ENCODE assay signal across 8 mouse cellular contexts in the genomic region with DNA sequence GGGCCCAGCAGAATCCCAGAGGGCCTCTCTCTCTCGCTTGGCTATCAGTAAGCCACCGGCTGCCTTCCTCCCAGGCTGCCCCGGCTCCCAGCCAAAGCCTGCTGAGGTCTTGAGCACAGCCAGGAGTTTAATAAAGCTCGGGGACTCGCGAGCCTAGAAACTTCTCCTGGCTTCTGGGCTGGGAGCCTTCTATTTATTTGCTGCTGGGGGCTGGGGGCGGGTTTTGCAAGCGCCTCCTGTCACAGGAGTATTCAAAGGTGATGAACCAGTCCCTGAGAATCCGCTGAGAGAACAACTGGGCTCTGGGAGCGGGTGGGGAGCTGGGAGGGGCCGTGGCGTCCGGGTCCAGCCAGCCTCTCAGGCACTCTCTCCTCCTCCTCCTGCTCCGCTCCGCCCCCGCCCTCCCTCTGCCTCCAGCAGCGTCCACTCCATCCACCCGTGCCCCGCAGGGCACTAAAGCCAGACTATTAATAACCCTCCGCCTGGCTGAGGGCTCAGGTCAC. TPM values are rescaled to one million over a fixed set of nuclear protein-coding genes. Genes with fewer than 3 reads are reported as not detected.
DNase-seq lines count a peak whose midpoint lies in the region; ATAC-seq and TF ChIP-seq lines count a peak whose summit lies in the region.

A gene (minus strand): TSS at position 166 of the 503 bp plus-strand sequence.

- H3K36me3 ChIP-seq in intestine, embryonic 14.5 days (ENCODE audit: control insufficient read depth, insufficient read depth, low read length), result no peaks in the 10 kb centered on the region
- no peaks in the 10 kb centered on the region for H3K36me3 ChIP-seq in limb, embryonic 12.5 days
- no peaks in the 10 kb centered on the region for H3K36me3 ChIP-seq in midbrain, embryonic 15.5 days (replicated peaks)

- intact Hi-C loops in left cerebral cortex, adult 2 months (cut with DNase I), result no loop called here

- peak; percentile 29 to 33 for DNase-seq in left cerebral cortex, adult 2 months (ENCODE audit: extremely low spot score in 1 of 2, low spot score in 2 of 2)
- no peak for DNase-seq in left cerebral cortex, adult 11 months (ENCODE audit: low spot score)
- DNase-seq in cerebellum, postnatal 4 days (ENCODE audit: low spot score in 2 of 2), result peak; percentile 53 to 70
- DNase-seq in gastrocnemius, postnatal 25 days, result peak; percentile 95
- DNase-seq in intestine, embryonic 14.5 days (ENCODE audit: low spot score), result peak; percentile 80
- DNase-seq in urinary bladder, postnatal 14 days (ENCODE audit: low spot score), result peak; percentile 84

- TF ChIP-seq CTCF in left cerebral cortex, adult 2 months (IDR thresholded peaks at IDR 0.05), result no peak

- H3K27me3 ChIP-seq in intestine, embryonic 14.5 days (replicated peaks; ENCODE audit: control insufficient read depth, insufficient read depth, low read length), result no peaks in the 10 kb centered on the region
- H3K27me3 ChIP-seq in limb, embryonic 12.5 days, result peaks cover 4% of the 10 kb centered on the region; the same call in 1 of the 2 replicates
- H3K27me3 ChIP-seq in midbrain, embryonic 15.5 days (replicated peaks), result no peaks in the 10 kb centered on the region; the same call in 1 of the 2 replicates

- peak within 1 kb of the TSS; percentile 34 for H3K4me3 ChIP-seq in left cerebral cortex, adult 2 months
- peak within 1 kb of the TSS; percentile 31 for H3K4me3 ChIP-seq in intestine, embryonic 14.5 days (ENCODE audit: low read depth, low read length)
- peak within 1 kb of the TSS; percentile 38 for H3K4me3 ChIP-seq in limb, embryonic 12.5 days (replicated peaks)
- no peak within 1 kb of the TSS; the same call in 1 of the 2 replicates for H3K4me3 ChIP-seq in midbrain, embryonic 15.5 days

- WGBS in intestine, embryonic 14.5 days, result 1% methylated on average over 20 of the region's 20 CpGs
- 1% methylated on average over 18 of the region's 20 CpGs for WGBS in limb, embryonic 12.5 days
- WGBS in midbrain, embryonic 15.5 days, result 1% methylated on average over 20 of the region's 20 CpGs

- ATAC-seq in intestine, embryonic 14.5 days (replicated peaks; ENCODE audit: low FRiP score, low TSS enrichment, low read depth), result peak; percentile 74
- peak; percentile 69 for ATAC-seq in limb, embryonic 12.5 days (ENCODE audit: insufficient number of reproducible peaks, insufficient read depth, low FRiP score, low TSS enrichment, low read depth)
- no peak for ATAC-seq in midbrain, embryonic 15.5 days (replicated peaks)

- peaks cover 19% of the 10 kb centered on the region for H3K4me1 ChIP-seq in intestine, embryonic 14.5 days (replicated peaks; ENCODE audit: control insufficient read depth, insufficient read depth, low read length)
- peaks cover 45% of the 10 kb centered on the region for H3K4me1 ChIP-seq in limb, embryonic 12.5 days (replicated peaks)
- H3K4me1 ChIP-seq in midbrain, embryonic 15.5 days, result peaks cover 20% of the 10 kb centered on the region

- peak within 1 kb of the TSS; percentile 52 for H3K4me2 ChIP-seq in intestine, embryonic 14.5 days (ENCODE audit: low read length)
- peak within 1 kb of the TSS; percentile 70 for H3K4me2 ChIP-seq in limb, embryonic 12.5 days
- H3K4me2 ChIP-seq in midbrain, embryonic 15.5 days, result peak within 1 kb of the TSS; percentile 47

- peak within 1 kb of the TSS; percentile 48 for H3K9ac ChIP-seq in intestine, embryonic 14.5 days (ENCODE audit: low read length)
- peak within 1 kb of the TSS; percentile 54 for H3K9ac ChIP-seq in limb, embryonic 12.5 days (replicated peaks)
- H3K9ac ChIP-seq in midbrain, embryonic 15.5 days, result peak within 1 kb of the TSS; percentile 3; the same call in 1 of the 2 replicates

- peak within 1 kb of the TSS; percentile 48 for H3K27ac ChIP-seq in left cerebral cortex, adult 2 months
- peak within 1 kb of the TSS; percentile 24; the same call in 1 of the 2 replicates for H3K27ac ChIP-seq in intestine, embryonic 14.5 days (ENCODE audit: low read depth)
- H3K27ac ChIP-seq in limb, embryonic 12.5 days, result peak within 1 kb of the TSS; percentile 73
- 0 out of 2 replicates have a peak within 1 kb of the TSS, but pooled peaks have one; percentile 23 for H3K27ac ChIP-seq in midbrain, embryonic 15.5 days

- no peaks in the 10 kb centered on the region for H3K9me3 ChIP-seq in intestine, embryonic 14.5 days (ENCODE audit: control insufficient read depth, low read length)
- H3K9me3 ChIP-seq in limb, embryonic 12.5 days, result no peaks in the 10 kb centered on the region
- no peaks in the 10 kb centered on the region for H3K9me3 ChIP-seq in midbrain, embryonic 15.5 days

RNA-seq across cellular contexts. Expression of the gene that starts here (rescaled TPM):
- 10 to 100 TPM; 11.0 to 12.6 TPM for total RNA-seq in left cerebral cortex, adult 2 months (2021)
- 100 to 1,000 TPM; 216 to 227 TPM for total RNA-seq in gastrocnemius, postnatal 25 days (2021)
- 9.5 and 11.2 TPM in 2 replicates for polyA plus RNA-seq in intestine, embryonic 14.5 days (2014; fragmentation: Nextera tagmentation; extraction: Ambion mirVana)
- 12.0 TPM in 2 replicates for polyA plus RNA-seq in limb, embryonic 12.5 days (2016; fragmentation: Nextera tagmentation; extraction: Ambion mirVana)
- 3.9 and 5.2 TPM in 2 replicates for polyA plus RNA-seq in midbrain, embryonic 15.5 days (2015; fragmentation: Nextera tagmentation; extraction: Ambion mirVana)

Comparison
In these comparisons a context has a peak if more than half of its experiments do, and no peak if none do; other contexts are left out.
1. RNA of the gene that starts here (total RNA-seq): 216 to 227 TPM in gastrocnemius, postnatal 25 days; 11.0 to 12.6 TPM in left cerebral cortex, adult 2 months; every median in the first group is over 10 times any median in the second.
2. H3K27ac ChIP-seq: peak in every context shown above with its lines; median percentile 73 in limb, embryonic 12.5 days; 48 in left cerebral cortex, adult 2 months; 24 in intestine, embryonic 14.5 days; 23 in midbrain, embryonic 15.5 days.
3. H3K9ac ChIP-seq: peak in every context shown above with its lines; median percentile 54 in limb, embryonic 12.5 days; 48 in intestine, embryonic 14.5 days; 3 in midbrain, embryonic 15.5 days.
4. Peak in every context shown above with its lines, with median percentiles within 50 percentile points of each other: H3K4me2 ChIP-seq.